Mouse (Mus musculus) spleen, adult 2 months (tissue): ENCODE results near the gene Sh2d1b1. TPM values are rescaled to one million over a fixed set of nuclear protein-coding genes. Genes with fewer than 3 reads are reported as not detected.

Experiments
- DNase-seq, 2 experiments: peaks; one replicate each; pipeline versions ENCODE4 v3.0.0 to v3.0.0-alpha.2; 2012 to 2021; ENCODE audit warnings: low spot score in 2 of 2, low read depth in 1 of 2
- H3K27ac ChIP-seq: fragments of 200-500 bp; 2 replicates; pipeline ENCODE4 v1.5.1; 2012; ENCODE audit warnings: low read length, inconsistent platforms; ENCODE audit not compliant: insufficient read depth
- H3K27me3 ChIP-seq: fragments of 200-500 bp; 2 replicates; pipeline ENCODE4 v1.6.1; 2012; ENCODE audit warnings: mild to moderate bottlenecking, moderate library complexity, low read length, inconsistent platforms; ENCODE audit not compliant: control insufficient read depth, insufficient read depth
- H3K36me3 ChIP-seq: fragments of 200-500 bp; 2 replicates; pipeline ENCODE4 v1.6.1; 2012; ENCODE audit warnings: mild to moderate bottlenecking, low read length, inconsistent platforms; ENCODE audit not compliant: control insufficient read depth, insufficient read depth
- H3K4me1 ChIP-seq: fragments of 200-500 bp; 2 replicates; pipeline ENCODE4 v1.6.1; 2011; ENCODE audit warnings: inconsistent platforms; ENCODE audit not compliant: control insufficient read depth, insufficient read depth, insufficient read length
- H3K4me3 ChIP-seq: fragments of 200-500 bp; 2 replicates; pipeline ENCODE4 v1.5.1; 2011; ENCODE audit warnings: mild to moderate bottlenecking, inconsistent platforms; ENCODE audit not compliant: insufficient read depth, insufficient read length; ENCODE audit errors: extremely low read depth
- CTCF ChIP-seq: fragments of 200-500 bp; IDR thresholded peaks from 2 replicates; pipeline ENCODE4 v1.5.1; 2011; ENCODE audit warnings: mild to moderate bottlenecking, inconsistent platforms; ENCODE audit not compliant: insufficient read depth, insufficient read length, insufficient replicate concordance; ENCODE audit errors: extremely low read depth
- POLR2A ChIP-seq: fragments of 200-500 bp; IDR thresholded peaks from 2 replicates; pipeline ENCODE4 v1.6.1; 2011; ENCODE audit warnings: low read depth, low read length, inconsistent platforms
- WGBS: fragments of 180-500 bp; shearing (Covaris S2); methylation state at CpG from one replicate; pipeline ENCODE4 v1.1.7; 2018; 5-methylcytosine and 5-hydroxymethylcytosine counted together
- polyA plus RNA-seq: library from polyadenylated mRNA; depleted of rRNA; stranded (reverse); fragments of >200 nt; gene quantifications from 2 replicates; pipeline ENCODE4 v1.2.3, GENCODE M21; 2012

The Sh2d1b1 gene
- polyA plus RNA-seq, 1 experiment = 3.0 TPM

GRCm38 (mm10) chr1:170302456-170302855, 25.3 kb downstream of the Sh2d1b1 start:
- Histone ChIP-seq H3K4me3 (no peak overlapping the region), H3K36me3 (no peaks in the 10 kb centered on the region), H3K27me3 (no peaks in the 10 kb centered on the region), H3K4me1 (no peaks in the 10 kb centered on the region), H3K27ac (no peak overlapping the region)
- TF ChIP-seq CTCF = no peak
- no peak for TF ChIP-seq POLR2A
- 89% methylated on average over 6 of the region's 6 CpGs for WGBS
- DNase-seq = no peak

- no peaks in the 10 kb centered on the region for H3K36me3 ChIP-seq
- no peaks in the 10 kb centered on the region for H3K4me1 ChIP-seq
- DNase-seq = no peak
- no peaks in the 10 kb centered on the region for H3K27me3 ChIP-seq
- no peak for TF ChIP-seq CTCF
- 94% methylated on average over 6 of the region's 6 CpGs for WGBS
- no peak overlapping the region for H3K4me3 ChIP-seq
- H3K27ac ChIP-seq = no peak overlapping the region
These were observed 26.0 kb downstream of the Sh2d1b1 start for GRCm38 (mm10) chr1:170303103-170303502.

- Histone ChIP-seq H3K36me3 (no peaks in the 10 kb centered on the region), H3K4me3 (no peak overlapping the region), H3K4me1 (no peaks in the 10 kb centered on the region), H3K27ac (no peak overlapping the region), H3K27me3 (no peaks in the 10 kb centered on the region)
- DNase-seq = no peak
- 72% methylated on average over 10 of the region's 10 CpGs for WGBS
- TF ChIP-seq CTCF (no peak), POLR2A (no peak)
These were observed 27.9 kb downstream of the Sh2d1b1 start for GRCm38 (mm10) chr1:170305002-170305401.

GRCm38 (mm10) chr1:170306232-170306631, 29.1 kb downstream of the Sh2d1b1 start, which contains the start of gene Gm7694:
TSS of gene Gm7694 (minus strand) at chr1:170306332.
- no peaks in the 10 kb centered on the region for H3K36me3 ChIP-seq
- no peak within 1 kb of the TSS for H3K27ac ChIP-seq
- 93% methylated on average over 4 of the region's 4 CpGs for WGBS
- H3K4me1 ChIP-seq = no peaks in the 10 kb centered on the region
- no peak for DNase-seq
- TF ChIP-seq POLR2A = no peak
- no peak for TF ChIP-seq CTCF
- no peak within 1 kb of the TSS for H3K4me3 ChIP-seq
- no peaks in the 10 kb centered on the region for H3K27me3 ChIP-seq

- TF ChIP-seq POLR2A = no peak
- TF ChIP-seq CTCF = no peak
- H3K36me3 ChIP-seq = no peaks in the 10 kb centered on the region
- H3K27me3 ChIP-seq = no peaks in the 10 kb centered on the region
- no peak within 1 kb of the TSS for H3K4me3 ChIP-seq
- no peak within 1 kb of the TSS for H3K27ac ChIP-seq
- no peak for DNase-seq
- H3K4me1 ChIP-seq = no peaks in the 10 kb centered on the region
- 88% methylated on average over 4 of the region's 4 CpGs for WGBS
These were observed 31.4 kb downstream of the Sh2d1b1 start, which contains the start of gene Spata46 for GRCm38 (mm10) chr1:170308503-170308902. TSS of gene Spata46 (plus strand) at chr1:170308803.

- H3K4me3 ChIP-seq = no peak overlapping the region
- no peak overlapping the region for H3K27ac ChIP-seq
- TF ChIP-seq POLR2A (no peak), CTCF (no peak)
- H3K4me1 ChIP-seq = no peaks in the 10 kb centered on the region
- 73% methylated on average over 6 of the region's 6 CpGs for WGBS
- DNase-seq = no peak
- H3K36me3 ChIP-seq = no peaks in the 10 kb centered on the region
- no peaks in the 10 kb centered on the region for H3K27me3 ChIP-seq
These were observed 34.3 kb downstream of the Sh2d1b1 start for GRCm38 (mm10) chr1:170311431-170311830.

GRCm38 (mm10) chr1:170322046-170322445, 44.9 kb downstream of the Sh2d1b1 start:
- no peaks in the 10 kb centered on the region for H3K4me1 ChIP-seq
- H3K4me3 ChIP-seq = no peak overlapping the region
- H3K27me3 ChIP-seq = no peaks in the 10 kb centered on the region
- 100% methylated on average over 2 of the region's 2 CpGs for WGBS
- no peak for DNase-seq
- H3K36me3 ChIP-seq = no peaks in the 10 kb centered on the region
- no peak overlapping the region for H3K27ac ChIP-seq
- no peak for TF ChIP-seq CTCF
